Mouse (Mus musculus): ENCODE data around the gene Tbc1d1.

- TF ChIP-seq CTCF (IDR thresholded peaks at IDR 0.05; ENCODE audit: low read depth, low read length) (no peak), POLR2A (IDR thresholded peaks at IDR 0.05; ENCODE audit: extremely low read depth, insufficient read depth, low read length) (no peak)
Measured at GRCm38 (mm10) chr5:64144315-64144714, 11.8 kb upstream of the Tbc1d1 start.

Data from liver, adult 2 months (tissue).